Mouse (Mus musculus): Measurements from ENCODE around the gene Creb5.

GRCm38 (mm10) chr6:53611451-53611945 lies 324.4 kb downstream of the Creb5 start:
- TF ChIP-seq CTCF (IDR thresholded peaks at IDR 0.05; ENCODE audit: extremely low read depth, insufficient read depth, low read length) (no peak), POLR2A (IDR thresholded peaks at IDR 0.05; ENCODE audit: extremely low read depth, insufficient read depth, low read length) (no peak)

All from cortical plate, adult 2 months (tissue).